Mouse (Mus musculus) fat pad, adult 2 months (tissue): ENCODE results near the gene Sidt2.
A peak's percentile ranks its signal among the peaks of the same experiment; 100 is the strongest.

ENCODE experiments used
- DNase-seq: peaks from one replicate; pipeline ENCODE4 v3.0.0-alpha.2; 2011; ENCODE audit warnings: low read depth, low spot score; ENCODE audit errors: extremely low read depth

Gene Sidt2

DNA sequence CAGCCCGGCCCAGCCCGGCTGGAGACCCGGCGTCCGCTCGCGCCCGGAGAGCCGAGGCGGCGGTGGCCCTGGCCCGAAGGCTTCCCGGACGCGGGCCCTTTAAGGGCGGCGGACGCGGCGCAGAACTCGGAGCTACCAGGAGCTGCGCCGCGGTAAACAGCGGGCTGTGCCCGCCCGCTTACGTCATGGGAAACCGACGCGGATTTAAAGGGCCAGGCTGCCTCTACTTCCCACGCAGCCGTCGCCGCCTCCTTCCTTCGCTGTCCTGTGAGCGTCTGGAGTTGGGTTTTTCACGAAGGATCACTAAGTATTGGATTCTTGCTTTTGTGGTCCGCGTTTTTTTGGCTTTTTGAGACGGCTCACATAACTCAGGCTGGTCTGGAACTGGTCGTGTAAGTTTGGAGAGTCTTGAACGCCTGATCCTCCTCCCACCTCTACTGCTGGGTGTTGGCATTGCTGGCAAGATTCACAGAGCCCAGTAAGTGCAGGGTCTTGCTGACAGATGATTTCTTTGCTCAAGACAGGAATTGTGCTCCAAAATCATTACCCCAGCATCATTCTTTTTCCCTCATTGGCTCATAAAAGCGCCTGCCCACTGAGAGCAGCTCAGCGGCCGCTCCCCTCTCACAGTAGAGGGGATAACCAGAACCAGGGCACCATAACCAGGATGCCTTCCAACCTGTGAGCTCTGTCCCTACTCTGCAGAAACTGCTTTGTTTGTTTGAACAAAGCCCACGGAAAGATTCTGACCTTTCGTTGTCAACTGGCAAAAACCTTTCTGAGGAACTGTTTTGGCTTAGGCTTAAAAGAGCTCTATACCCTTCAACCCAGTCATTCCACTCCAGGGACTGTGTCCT, at the start of gene Sidt2:
Gene Sidt2 (minus strand): TSS at position 152 of the 857 bp plus-strand sequence.
- DNase-seq: no peak

DNA sequence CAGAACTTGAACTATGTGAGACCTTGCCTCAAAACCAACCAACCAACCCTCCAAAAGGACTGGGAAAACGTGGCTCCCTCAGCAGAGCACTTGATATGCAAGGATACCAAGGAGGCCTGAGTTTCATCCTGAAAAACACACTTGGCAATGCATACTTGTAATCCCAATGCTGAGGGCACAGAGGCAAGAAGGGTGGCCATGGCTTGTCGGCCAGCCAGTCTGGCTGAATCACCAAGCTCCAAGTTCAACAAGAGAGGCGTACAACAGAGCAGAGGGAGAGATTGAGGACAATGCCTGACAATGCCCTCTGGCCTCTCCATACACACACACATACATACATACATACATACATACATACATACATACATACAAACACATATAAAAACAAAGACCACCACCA, 49.5 kb upstream of the Sidt2 start:
- DNase-seq: no peak

DNA sequence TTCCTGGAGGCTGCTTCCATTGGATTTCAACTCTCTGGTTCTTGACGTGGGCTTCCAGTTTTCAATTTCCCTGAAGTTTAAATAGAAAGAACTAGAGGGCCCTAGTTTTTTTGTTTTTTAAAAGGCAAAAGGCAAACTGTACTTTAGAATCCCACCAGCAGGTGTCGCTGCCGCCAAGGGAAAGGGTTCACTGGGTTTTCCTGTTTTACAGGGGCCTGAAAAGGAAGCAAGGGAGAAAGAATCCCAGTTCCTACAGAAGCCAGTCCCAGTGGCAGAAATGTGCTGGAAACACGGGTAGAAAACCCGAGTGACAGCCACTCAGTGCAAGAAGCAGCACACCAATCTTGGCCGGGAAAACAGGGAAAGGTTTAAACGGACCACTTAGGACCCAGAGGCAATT, 48.7 kb upstream of the Sidt2 start:
- no peak for DNase-seq

DNA sequence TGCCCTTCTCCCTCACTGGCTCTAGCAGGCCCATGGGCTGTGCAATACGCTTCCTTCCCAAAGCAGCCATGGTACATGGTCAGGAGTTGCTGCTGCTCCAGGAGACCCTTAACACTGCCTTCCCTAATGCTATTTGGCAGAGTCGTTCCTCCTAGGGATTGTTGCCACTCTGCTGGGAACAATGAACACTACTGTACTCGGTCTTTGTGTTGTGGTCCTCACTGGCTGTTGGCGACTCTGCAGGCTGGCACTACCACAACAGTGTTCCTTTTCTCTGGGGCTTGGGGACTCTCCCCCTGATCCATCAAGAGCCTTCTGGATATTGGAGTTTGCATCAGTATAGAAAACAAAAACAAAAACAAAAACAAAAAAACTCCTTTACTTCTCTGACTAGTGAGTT, 44.0 kb upstream of the Sidt2 start:
- no peak for DNase-seq

DNA sequence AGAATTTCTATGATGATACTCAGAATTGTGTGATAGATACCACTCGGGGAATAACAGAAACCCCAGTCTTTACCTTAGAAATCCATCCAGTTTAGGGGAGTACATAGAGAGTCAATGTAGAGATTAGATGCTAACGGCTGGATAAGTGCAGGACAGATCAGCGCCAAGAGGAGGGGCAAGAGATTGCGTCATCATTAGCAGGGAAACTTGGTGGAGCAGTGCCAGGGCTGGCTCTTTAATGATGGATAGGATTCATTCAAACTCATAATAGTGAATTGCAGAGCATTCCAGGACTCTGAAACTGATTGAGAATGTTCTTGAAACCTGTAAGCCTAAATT, 30.1 kb upstream of the Sidt2 start:
- DNase-seq: no peak

DNA sequence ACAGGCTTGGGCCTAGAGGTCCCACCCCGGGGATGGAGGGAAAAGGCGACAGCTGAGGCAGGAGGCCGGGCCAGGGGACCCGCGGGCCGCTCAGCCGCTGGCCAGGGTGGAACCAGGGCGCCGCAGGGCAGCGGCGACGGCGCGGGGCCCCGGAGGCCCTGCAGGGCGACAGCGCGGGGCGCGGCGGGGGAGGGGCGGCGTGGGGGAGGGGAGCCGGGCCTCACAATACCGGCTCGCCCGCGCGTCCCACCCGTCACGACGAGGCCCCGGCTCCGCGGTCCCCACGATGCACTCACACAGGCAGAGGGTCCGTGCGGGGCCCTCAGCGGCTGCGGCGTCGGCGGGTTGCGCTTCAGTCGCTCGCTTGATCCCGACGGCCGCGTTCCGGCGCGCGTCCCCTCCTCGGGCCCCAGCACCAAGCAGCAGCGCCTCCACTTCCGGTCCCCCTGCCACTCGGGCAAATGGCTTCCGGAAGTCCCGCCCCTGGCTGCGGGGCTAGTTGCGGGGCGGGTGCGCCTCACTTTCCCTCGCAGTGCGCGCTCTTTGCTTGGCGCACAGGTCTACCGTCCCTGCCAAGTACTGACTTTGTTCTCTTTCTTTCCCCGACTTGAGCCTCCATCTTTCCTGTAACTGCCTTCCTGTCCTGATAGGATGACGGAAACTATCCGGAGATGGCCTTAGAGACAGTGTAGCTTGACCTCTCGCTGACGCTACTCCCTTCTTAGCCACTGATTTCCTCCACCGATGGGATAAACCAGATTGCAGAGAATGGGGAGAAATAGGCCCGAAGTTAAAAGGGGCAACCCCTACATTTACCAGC, 29.6 kb upstream of the Sidt2 start:
- no peak for DNase-seq

DNA sequence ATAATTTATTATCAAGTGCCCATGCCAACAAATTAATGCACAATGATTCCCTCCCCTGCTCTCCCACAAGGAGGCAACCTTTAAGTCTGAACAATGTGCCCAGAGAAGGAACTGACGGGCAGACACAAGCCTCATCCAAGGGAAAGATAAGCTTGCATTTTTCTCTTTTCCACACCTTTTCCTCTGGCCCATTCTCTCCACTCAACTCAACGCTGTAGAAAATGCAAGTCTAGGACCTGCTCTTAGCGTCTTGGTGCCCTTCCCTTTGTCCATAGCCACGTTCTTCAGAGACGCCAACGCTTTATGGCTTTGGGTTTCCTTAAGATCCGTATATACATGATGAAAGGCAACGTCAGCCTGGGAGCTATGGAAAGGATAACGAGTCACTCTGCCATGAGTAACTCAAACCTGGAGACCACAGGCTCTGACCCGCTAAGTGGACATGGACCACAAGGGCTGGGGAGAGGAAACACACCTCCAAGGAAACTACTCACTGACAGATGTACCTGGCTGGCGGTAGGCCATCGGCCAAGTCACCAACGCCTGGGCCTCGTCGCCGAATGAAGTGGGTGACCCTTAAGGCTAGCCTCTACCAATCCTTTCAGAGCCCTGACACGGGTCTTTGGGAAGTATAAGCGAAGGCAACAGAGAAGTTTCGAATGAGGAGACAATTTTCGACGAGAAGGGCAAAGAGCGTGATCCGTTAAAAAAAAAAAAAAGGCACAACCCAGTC, 28.8 kb upstream of the Sidt2 start:
- DNase-seq: no peak

DNA sequence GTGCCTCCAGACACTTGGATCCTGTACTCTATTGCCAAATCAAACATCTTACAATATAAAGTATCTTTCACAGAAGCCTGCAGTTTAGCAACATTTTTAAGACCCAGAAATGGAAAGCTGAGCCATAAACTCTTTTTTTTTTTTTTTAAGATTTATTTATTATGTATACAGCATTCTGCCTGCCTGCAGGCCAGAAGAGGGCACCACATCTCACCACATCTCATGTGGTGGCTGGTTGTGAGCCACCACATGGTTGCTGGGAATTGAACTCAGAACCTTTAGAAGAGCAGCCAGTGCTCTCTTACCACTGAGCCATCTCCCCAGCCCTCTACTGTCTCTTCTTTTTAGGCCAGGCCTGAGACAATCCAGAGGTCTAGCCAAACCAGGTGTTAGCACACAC, 26.3 kb upstream of the Sidt2 start:
- DNase-seq: no peak

DNA sequence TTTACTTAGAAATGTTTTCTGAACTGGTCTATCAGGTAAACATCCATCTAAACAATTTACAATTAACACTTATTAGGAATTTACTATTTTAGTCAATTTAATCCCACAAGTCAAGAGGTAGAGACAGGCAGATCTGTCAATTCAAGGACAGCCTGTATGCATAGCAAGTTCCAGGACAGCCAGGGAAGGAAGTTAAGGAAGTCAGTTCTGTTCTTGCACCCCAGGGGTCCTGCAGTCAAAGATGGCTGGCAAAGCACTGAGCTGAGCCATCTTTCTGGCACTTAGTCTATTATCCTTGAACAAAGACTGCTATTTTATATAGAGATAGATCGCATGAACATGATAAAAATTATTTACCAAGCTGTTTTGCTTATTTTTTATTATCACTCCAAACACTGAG, 25.6 kb upstream of the Sidt2 start:
- DNase-seq: no peak

DNA sequence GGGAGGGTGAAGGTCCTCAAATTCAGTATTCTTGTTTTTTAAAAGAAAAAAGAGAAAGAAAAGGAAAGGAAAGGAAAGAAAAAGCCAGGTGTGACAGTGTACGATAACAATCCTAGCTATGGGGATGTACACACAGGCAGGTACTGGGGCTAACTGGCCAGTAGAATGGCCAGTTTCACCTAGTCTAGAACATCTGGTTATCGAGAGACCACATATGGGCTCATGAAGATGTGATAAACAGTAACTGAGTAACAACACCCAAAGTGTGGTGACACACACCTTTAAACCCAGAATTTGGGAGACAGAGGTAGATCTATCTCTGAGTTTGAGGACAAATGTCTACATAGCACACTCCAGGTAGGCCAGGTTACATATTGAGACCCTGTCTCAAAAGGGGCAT, 24.7 kb upstream of the Sidt2 start:
- no peak for DNase-seq

DNA sequence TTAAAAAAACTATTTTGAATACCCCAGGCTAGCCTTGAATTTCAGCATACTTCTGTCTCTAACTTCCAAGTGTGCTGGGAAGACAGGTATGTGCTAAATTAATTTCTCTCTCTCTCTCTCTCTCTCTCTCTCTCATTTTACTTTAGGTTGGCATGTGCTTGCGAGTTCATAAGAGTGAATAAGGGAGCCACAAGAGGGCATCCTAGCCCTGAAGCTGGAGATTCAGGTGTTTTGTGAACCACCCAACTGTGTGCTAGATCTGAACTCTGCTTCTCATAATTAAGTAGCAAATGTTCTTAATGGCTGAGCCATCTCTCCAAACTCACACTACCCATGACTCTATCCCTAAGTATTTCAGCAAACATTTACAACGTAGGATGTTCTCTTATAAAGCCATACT, 21.8 kb upstream of the Sidt2 start:
- DNase-seq: no peak

DNA sequence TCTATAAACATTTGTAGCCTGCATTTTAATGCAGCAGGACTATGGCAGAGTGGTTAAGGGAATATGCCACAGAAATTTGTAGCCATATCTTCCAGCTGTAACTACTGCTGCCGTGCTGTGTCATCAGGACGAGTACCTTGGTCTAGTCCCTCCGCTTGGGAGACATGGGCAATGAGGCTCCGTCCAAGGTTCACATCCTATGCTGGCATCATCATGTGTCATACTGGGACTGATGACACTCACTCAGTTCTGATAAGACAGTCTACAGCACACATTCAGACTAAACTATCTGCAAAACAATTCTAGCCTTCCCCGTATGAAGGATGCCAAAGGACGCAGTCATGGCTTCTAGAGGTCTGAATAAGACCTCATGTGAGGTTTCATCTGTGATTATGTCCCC, 8.5 kb upstream of the Sidt2 start:
- DNase-seq: no peak

DNA sequence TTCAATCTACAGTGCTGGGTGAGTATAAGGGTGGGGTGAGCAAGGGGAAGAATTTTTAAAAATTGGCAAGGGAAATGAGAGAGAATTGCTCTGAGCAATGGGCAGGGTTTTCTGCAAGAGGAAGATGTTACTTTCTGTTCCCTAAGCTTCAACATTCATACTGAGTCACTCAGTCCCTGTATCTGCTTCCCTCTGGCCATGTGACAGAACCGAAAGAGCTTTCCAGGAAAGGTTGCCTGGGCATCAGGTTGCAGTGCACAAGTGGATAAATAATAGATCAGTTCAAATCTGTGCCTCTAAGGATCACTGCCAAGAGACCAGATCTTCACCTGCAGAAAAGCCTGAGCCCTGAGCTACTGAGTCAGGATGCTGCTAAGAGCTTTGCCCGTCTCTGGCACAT, 6.8 kb upstream of the Sidt2 start:
- DNase-seq: no peak

DNA sequence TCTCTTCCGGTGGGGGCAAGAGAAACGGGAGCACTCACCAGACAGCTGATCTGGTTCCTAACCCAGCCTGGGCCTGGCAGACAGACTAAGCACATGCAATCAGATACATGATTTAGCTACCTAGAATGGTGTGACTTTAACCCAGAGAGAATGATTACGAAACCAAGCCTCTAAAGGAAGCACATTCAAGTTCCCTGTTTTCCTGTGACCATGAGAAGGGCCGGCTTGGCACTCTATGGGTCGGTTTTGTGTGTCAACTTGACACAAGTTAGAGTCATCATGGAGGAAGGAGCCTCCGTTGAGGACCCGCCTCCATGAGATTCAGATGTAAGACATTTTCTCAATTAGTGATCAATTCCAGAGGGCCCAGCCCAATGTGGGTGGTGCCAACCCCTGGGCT, 4.6 kb upstream of the Sidt2 start:
- peak; percentile 76 for DNase-seq

DNA sequence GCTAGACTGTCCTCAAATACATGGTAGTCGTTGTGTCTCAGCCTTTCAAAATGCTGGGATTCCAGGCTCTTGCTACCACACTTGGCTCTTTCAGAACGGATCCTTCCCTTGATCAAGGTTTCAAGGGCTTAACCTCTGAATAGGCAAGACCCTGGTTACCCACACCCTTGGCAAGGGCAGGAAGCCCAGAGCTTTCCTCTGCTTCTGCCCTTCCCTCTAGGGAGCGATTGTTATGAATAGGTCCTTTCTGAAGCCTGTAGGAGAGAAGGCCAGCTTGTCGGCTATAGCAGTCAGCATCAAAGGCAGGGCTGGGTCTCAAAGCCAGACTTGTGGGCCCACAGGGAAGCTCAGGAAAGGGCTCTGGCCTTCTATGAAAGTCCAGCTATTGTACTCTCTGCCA, 3.8 kb upstream of the Sidt2 start:
- DNase-seq: no peak

DNA sequence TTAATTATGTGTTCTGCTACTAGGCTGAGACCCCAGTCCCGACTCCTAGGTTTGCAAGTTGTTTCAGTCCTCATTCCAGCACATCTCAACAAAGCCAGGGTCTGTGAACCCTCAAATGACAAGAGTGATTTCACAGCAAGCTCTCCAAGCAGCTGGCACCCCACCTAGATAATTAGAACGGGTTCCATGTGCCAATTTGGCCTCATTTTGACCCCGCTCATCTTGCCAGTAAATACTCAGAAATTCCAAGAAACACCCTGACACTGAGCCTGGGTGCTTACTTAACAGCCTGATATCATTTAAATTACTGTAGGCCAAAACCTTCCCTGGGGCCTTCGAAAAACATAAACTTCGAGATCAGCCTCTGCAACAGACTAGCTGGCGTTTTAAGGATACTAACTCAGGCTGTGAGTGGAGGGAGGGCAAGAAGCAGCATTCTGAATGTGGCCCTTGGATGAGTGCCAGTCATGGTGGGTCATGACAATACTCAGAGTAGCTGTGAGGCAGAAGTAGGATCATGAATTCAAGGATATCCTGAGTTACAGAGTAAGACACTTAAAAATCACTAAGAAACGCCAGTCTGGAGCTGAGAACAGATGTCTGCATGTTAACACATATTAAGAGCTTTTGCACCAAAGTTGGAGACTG, 3.1 kb upstream of the Sidt2 start:
- no peak for DNase-seq

DNA sequence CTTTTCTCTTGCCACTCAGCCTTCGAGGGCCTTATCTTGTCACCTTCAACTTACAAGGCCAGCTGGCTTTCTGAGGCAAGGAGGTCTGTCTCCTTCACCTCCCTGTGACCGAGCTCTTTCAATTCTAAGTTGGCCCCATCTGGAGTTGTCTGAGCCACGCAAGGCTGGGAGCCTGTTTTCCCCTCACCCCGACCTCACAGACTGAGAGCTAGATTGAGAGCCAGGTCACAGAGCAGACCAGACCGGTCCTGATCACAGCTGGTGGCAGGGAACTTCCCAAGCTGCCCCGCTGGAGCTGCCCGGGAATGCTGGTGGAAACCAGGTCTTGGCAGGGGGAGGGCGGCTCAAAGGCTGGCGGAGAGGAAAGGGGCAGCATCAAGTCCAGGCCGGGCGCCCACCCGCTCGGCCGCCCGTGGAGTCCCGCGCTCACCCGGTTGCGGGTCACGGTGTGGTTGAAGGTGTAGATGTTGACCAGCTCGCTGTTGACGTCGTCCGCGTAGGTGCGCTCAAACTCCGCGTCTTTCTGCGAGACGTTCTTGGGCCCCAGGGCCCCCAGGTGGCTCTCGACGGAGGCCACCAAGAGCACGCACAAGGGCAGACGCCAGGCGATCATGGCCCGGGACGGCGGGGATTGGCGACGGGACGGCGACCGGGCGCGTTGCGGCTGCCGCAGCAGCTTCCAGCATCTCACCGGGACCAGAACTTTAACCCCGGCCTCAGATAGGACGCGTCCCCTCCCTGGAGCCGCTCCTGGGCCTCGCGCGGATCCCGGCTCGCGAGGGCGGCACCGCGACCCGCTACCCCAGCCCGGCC, 558 bp downstream of the Sidt2 start:
- no peak for DNase-seq

DNA sequence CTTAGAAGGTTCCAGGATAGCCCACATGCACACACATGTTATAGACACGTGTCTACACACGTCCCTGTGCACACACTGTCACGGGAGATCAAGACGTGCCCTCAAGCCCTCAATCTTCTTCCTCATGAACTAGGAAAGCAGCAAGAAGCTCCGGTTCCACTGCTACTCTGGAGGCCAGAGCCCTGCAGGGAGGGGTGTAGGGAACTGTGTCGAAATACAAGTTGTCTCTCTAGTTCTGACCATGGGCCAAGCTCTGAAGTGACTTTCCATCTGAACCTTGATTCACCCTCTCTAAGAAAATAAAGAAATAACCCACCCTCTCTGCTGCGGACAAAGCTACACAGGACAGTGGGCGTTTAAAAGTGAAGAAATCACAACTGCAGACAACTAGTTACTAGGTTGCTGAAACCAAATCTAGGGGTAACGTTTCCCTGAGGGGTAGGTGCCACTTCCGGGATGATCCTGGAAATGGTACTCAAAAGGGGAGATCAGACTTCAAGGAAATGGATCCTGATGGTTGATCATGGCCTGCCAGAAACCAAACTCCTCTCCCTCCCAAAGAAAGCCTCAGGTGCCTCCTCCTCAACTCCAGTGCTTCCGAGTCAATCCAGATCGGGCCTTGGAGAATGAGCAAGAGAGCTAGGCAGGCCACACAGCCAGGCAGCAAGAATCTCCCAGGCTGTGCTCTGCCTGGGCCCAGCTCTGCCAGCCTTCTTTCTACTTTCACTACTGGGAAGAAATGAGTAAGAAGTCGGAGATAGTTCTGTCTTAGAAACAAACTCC, 1.4 kb downstream of the Sidt2 start:
- peak; percentile 87 for DNase-seq

DNA sequence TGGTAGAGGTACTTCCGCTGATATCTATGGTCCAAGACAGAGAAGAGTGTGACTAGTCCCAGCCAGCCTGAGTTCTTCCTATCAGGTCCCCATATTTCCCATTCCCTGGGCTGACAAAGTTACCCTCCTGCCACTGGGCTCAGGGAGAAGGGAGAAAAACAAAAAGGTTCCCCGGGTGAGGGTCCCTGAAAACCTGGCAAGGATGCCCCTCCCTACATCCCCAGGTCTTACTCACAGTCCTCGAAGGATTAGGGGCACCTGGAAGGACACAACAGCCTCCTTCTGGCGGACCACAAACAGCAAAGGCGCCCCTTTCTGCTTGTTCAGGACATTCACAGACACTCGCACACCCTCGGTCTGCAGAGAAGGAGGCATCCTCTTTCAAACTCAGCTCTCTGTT, 2.2 kb downstream of the Sidt2 start:
- no peak for DNase-seq

DNA sequence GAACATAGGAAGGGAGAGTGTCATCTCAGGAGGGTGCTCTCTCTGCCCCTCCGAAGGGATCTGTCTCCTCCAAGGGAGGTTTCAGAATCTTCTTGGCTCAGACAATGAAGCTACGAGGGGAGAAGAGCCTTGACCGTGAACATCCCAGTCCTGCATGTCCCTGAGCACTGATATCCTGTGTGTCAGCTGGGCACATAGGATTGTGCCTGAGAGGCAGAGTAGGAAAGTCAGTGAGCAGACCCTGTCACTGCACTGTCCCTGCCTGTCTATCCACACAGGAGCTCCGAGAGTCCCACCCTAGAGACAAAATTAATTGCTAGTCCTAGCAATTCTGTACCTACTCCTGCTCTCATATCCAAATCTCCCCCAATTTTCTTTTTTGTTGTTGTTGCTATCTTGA, 3.0 kb downstream of the Sidt2 start:
- DNase-seq: no peak
